Mouse (Mus musculus) spleen, postnatal 36 days (tissue): Measurements from ENCODE around the gene Gls2.
"Not testable (repeated sequence)": the region's sequence is repeated elsewhere in the genome, so short reads cannot be mapped to it uniquely, and the experiment has no call there.

ENCODE experiments used
- DNase-seq, 2 experiments: peaks; one replicate each; pipeline ENCODE4 v3.0.0; 2022; ENCODE audit warnings: low spot score in 2 of 2, mixed read lengths in 1 of 2

Gls2 gene

GRCm38 (mm10) chr10:128194551-128195461, 549 bp downstream of the Gls2 start:
- peak in 1 of 2 experiments; percentile 22 for DNase-seq

GRCm38 (mm10) chr10:128201856-128202255, 7.6 kb downstream of the Gls2 start:
- no peak for DNase-seq

- DNase-seq: no peak
These were observed 10.7 kb downstream of the Gls2 start for GRCm38 (mm10) chr10:128204941-128205340.

GRCm38 (mm10) chr10:128208326-128208725, 14.1 kb downstream of the Gls2 start:
- no peak for DNase-seq

GRCm38 (mm10) chr10:128209311-128210009, 15.2 kb downstream of the Gls2 start:
- no peak for DNase-seq

- no peak for DNase-seq
These were observed 15.9 kb downstream of the Gls2 start for GRCm38 (mm10) chr10:128210131-128210530.

GRCm38 (mm10) chr10:128210954-128211353, 16.7 kb downstream of the Gls2 start:
- DNase-seq: no peak

- DNase-seq: peak; percentile 87 to 91
These were observed 17.3 kb downstream of the Gls2 start, which contains the start of gene Spryd4 for GRCm38 (mm10) chr10:128211390-128212108. Gene Spryd4 (minus strand): TSS chr10:128211807.

GRCm38 (mm10) chr10:128212148-128212547, 17.9 kb downstream of the Gls2 start:
- DNase-seq: no peak

GRCm38 (mm10) chr10:128212871-128213323, 18.6 kb downstream of the Gls2 start:
- DNase-seq: peak; percentile 70 to 79

- not testable (repeated sequence) for DNase-seq
These were observed 19.9 kb downstream of the Gls2 start for GRCm38 (mm10) chr10:128214112-128214511.

GRCm38 (mm10) chr10:128214981-128215380, 20.7 kb downstream of the Gls2 start:
- DNase-seq: no peak

GRCm38 (mm10) chr10:128218387-128219117, 24.3 kb downstream of the Gls2 start:
- DNase-seq: no peak

GRCm38 (mm10) chr10:128221533-128222286, 27.5 kb downstream of the Gls2 start:
- DNase-seq: no peak

GRCm38 (mm10) chr10:128225064-128225463, 30.8 kb downstream of the Gls2 start:
- DNase-seq: no peak

- DNase-seq: no peak
These were observed 31.3 kb downstream of the Gls2 start, which contains the start of gene Mip for GRCm38 (mm10) chr10:128225538-128225937. Gene Mip (plus strand): TSS chr10:128225838.

GRCm38 (mm10) chr10:128227592-128227991, 33.3 kb downstream of the Gls2 start:
- DNase-seq: no peak

GRCm38 (mm10) chr10:128228009-128228408, 33.8 kb downstream of the Gls2 start:
- DNase-seq: no peak

- DNase-seq: no peak
These were observed 36.3 kb downstream of the Gls2 start for GRCm38 (mm10) chr10:128230582-128230981.

- no peak for DNase-seq
These were observed 36.9 kb downstream of the Gls2 start for GRCm38 (mm10) chr10:128231146-128231545.
